Mouse (Mus musculus) C2C12 (cell line): ENCODE measurements at regions not wholly inside any gene's neighbourhood (a gene's known extent, or its start where the extent isn't known, plus 50 kb on each side); places are given as distances from the start of the nearest gene placed in this dataset.

Experiments used
- H3K27me3 ChIP-seq: one replicate; pipeline ENCODE4 v1.6.1; 2011; ENCODE audit not compliant: control insufficient read depth, insufficient read depth, insufficient read length
- H3K36me3 ChIP-seq: one replicate; pipeline ENCODE4 v1.6.1; 2011; ENCODE audit not compliant: control insufficient read depth, insufficient read depth
- H3K4me3 ChIP-seq: one replicate; pipeline ENCODE4 v1.5.1; 2011; ENCODE audit warnings: mild to moderate bottlenecking, control low read depth; ENCODE audit not compliant: poor library complexity, insufficient read depth, severe bottlenecking
- H3K79me2 ChIP-seq: one replicate; pipeline ENCODE4 v1.6.1; 2011; ENCODE audit not compliant: control insufficient read depth, insufficient read depth
- H3K79me3 ChIP-seq: one replicate; pipeline ENCODE4 v1.6.1; 2011; ENCODE audit warnings: low read depth, control low read depth
- H3ac ChIP-seq: one replicate; pipeline ENCODE3; 2011; ENCODE audit warnings: low read depth; ENCODE audit not compliant: control insufficient read depth, insufficient read length
- CEBPB ChIP-seq: IDR thresholded peaks from one replicate; pipeline ENCODE4 v1.6.1; 2011; ENCODE audit warnings: low read depth, mild to moderate bottlenecking, control low read depth, moderate library complexity
- CTCF ChIP-seq: IDR thresholded peaks from one replicate; pipeline ENCODE4 v1.5.1; 2011; ENCODE audit not compliant: control insufficient read depth, insufficient read depth, insufficient read length
- FOSL1 ChIP-seq: IDR thresholded peaks from one replicate; pipeline ENCODE4 v1.8.0; 2011; ENCODE audit warnings: mild to moderate bottlenecking, low read length; ENCODE audit not compliant: poor library complexity, insufficient read depth, severe bottlenecking
- MAX ChIP-seq: IDR thresholded peaks from one replicate; pipeline ENCODE4 v1.6.1; 2011; ENCODE audit warnings: mild to moderate bottlenecking, control low read depth
- MYOD1 ChIP-seq: IDR thresholded peaks from one replicate; pipeline ENCODE4 v1.6.1; 2011; ENCODE audit warnings: low read depth; ENCODE audit not compliant: control insufficient read depth, insufficient read length
- MYOG ChIP-seq: IDR thresholded peaks from one replicate; pipeline ENCODE4 v1.6.1; 2011; ENCODE audit not compliant: control insufficient read depth, insufficient read length; ENCODE audit errors: extremely low read depth
- USF1 ChIP-seq: IDR thresholded peaks from one replicate; pipeline ENCODE4 v1.6.1; 2011; ENCODE audit warnings: low read depth, mild to moderate bottlenecking, control low read depth, moderate library complexity

DNA sequence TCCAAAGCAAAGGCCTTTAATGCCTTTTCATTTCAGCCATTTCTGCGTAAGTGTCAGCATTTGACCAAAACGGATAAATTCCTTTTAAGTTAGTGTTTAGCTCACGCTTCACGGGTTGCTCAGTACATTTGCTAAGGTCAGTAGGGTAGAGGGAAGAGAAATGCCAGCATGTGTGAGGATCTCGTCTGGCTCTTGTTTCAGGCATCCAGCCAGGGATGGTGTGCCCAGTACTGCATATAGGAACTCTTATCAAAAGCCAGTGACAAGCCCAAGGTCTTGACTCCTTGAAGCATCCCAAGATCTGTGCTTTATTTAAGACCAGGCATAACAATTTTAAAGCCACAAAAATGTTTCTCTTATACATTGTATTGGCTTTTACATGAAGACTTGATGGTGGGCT, 524.8 kb downstream of the Meis1 start:
- TF ChIP-seq USF1 (no peak), MAX (no peak), FOSL1 (no peak), MYOD1 (no peak), MYOG (no peak), CTCF (no peak), CEBPB (no peak)
- no peaks in the 10 kb centered on the region for H3K79me2 ChIP-seq
- no peaks in the 10 kb centered on the region for H3K36me3 ChIP-seq
- H3K27me3 ChIP-seq, result no peaks in the 10 kb centered on the region
- no peak overlapping the region for H3ac ChIP-seq
- H3K4me3 ChIP-seq, result no peak overlapping the region
- H3K79me3 ChIP-seq, result no peaks in the 10 kb centered on the region

DNA sequence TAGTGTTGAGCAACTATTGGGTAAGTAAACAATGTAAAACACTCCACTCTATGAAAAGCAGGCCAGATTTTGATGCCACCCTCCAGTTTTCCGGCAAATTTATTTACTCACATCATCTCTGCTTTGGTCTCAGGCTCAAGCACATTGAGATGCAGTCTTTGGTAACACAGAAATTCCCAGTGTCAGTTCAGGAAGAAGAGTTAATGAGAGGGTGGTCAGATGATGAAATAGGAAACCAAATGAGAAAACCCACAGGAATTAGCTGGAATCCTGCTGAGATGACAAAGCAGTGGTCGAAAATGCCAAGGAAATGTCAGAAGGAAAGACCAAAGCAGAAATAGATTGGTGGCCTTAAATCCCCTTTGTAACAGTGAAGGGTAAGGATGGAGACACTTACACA, 525.7 kb downstream of the Meis1 start:
- H3K79me2 ChIP-seq, result no peaks in the 10 kb centered on the region
- TF ChIP-seq USF1 (peak; percentile 50), CEBPB (peak; percentile 47), MAX (no peak), CTCF (no peak)
- no peaks in the 10 kb centered on the region for H3K79me3 ChIP-seq
- no peaks in the 10 kb centered on the region for H3K27me3 ChIP-seq
- H3K36me3 ChIP-seq, result no peaks in the 10 kb centered on the region
- no peak overlapping the region for H3K4me3 ChIP-seq
- no peak overlapping the region for H3ac ChIP-seq

DNA sequence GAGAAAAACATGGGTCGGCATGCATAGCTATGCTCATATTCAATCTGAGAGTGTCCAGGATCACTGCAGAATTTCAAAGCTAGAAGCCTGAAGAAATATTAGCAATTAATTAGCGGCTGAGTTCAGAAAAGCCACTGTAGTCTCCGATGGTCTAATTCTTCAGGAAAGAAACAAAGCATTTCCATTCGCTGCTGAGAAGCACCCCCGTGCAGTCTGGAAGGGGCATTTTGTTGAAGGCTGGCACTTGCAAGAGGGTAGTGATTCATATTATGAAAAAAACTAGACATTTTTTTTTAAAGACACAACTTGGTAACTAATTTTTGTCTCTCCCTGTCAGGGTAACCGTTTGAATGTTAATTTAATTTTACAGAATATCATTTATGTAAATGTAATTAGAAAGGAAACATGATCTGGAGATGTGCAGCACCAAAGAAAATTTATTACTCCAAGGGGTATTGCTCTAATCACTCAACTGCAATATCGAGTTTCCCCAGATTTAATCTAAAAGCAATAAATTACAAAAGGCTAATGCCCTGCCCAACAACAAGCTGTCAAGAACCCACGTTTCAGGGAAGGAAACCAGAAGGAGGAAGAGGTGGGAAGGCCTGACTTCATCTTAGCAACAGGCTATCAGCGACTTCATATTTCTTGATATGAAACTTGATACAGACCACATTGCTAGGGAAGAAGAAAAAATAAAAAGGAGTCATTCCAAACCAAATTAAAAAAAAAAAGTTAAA, 529.1 kb downstream of the Meis1 start:
- Histone ChIP-seq H3ac (no peak overlapping the region), H3K27me3 (no peaks in the 10 kb centered on the region), H3K79me3 (no peaks in the 10 kb centered on the region), H3K4me3 (no peak overlapping the region), H3K36me3 (no peaks in the 10 kb centered on the region), H3K79me2 (no peaks in the 10 kb centered on the region)
- TF ChIP-seq CEBPB (no peak), MAX (no peak), FOSL1 (no peak), MYOD1 (no peak), CTCF (no peak), USF1 (no peak), MYOG (no peak)

DNA sequence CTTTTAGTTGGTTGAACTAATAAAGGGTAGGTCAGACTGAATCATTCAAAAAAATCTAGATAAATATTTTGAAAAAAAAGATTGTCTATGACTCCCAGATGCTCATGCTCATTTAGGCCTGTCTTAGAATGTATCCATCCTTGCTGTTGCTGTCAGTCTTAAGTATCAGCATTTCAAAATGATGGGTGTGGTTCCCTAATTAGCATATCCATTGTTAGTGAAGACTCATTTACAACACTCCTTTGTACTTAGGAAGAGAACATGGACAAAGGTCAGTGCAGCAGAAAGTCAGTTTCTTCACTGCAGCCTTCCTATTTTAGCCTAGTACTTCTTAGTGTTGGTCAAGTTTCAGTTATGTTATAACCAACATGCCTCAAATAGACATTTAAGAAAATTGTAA, 525.2 kb upstream of the Etaa1 start:
- H3K36me3 ChIP-seq, result no peaks in the 10 kb centered on the region
- no peak overlapping the region for H3K4me3 ChIP-seq
- no peaks in the 10 kb centered on the region for H3K27me3 ChIP-seq
- H3K79me2 ChIP-seq, result no peaks in the 10 kb centered on the region
- no peaks in the 10 kb centered on the region for H3K79me3 ChIP-seq
- TF ChIP-seq MYOD1 (no peak), MYOG (no peak), MAX (no peak), USF1 (no peak), FOSL1 (no peak), CEBPB (no peak), CTCF (no peak)
- H3ac ChIP-seq, result no peak overlapping the region

DNA sequence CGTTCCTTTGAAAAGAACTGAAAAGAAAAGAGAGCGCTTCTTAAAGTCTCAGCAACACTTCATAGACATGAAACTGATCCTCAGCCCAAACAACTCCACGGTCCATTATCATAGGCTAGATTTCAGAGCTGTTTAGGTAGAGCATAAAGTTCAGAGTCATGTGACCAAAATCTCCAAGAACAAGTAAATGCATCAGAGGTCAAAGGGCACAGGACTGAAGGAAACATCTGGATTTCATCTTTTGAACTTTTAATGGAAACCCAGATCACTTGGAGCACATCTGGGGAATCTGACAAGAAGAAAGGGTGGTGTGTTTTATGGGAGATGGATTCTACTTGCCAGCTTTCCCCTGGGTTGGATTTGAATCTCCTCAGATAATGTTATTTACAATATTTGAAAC, 497.6 kb upstream of the Etaa1 start:
- Histone ChIP-seq H3ac (no peak overlapping the region), H3K36me3 (no peaks in the 10 kb centered on the region), H3K79me3 (no peaks in the 10 kb centered on the region), H3K4me3 (no peak overlapping the region), H3K27me3 (no peaks in the 10 kb centered on the region), H3K79me2 (no peaks in the 10 kb centered on the region)
- TF ChIP-seq MYOD1, result no peak
- no peak for TF ChIP-seq MAX
- TF ChIP-seq FOSL1, result no peak
- no peak for TF ChIP-seq CTCF
- TF ChIP-seq CEBPB, result no peak
- no peak for TF ChIP-seq MYOG
- TF ChIP-seq USF1, result no peak

DNA sequence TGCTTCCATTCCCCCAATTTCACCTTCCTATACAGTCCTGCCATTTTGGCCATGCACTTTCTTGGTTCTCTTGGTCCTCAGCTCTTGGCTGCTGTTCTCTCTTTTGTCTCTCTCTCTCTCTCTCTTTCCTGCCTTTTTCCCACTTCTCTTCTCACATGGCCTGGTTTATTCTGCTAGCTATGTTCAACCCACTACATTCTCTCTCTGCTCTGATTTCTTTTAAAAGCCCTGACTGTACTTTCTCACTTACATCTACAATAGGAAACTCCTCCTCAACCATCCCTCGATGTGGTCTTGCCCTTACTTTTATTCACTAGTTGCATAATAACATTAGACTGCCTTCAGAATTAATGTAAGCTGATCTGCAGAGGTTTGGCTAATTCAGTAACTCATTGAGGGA, 495.2 kb upstream of the Etaa1 start:
- Histone ChIP-seq H3ac (no peak overlapping the region), H3K79me3 (no peaks in the 10 kb centered on the region), H3K4me3 (no peak overlapping the region), H3K27me3 (no peaks in the 10 kb centered on the region), H3K36me3 (no peaks in the 10 kb centered on the region), H3K79me2 (no peaks in the 10 kb centered on the region)
- TF ChIP-seq CEBPB, result no peak
- no peak for TF ChIP-seq MYOD1
- TF ChIP-seq MAX, result no peak
- no peak for TF ChIP-seq FOSL1
- no peak for TF ChIP-seq USF1
- TF ChIP-seq MYOG, result no peak
- TF ChIP-seq CTCF, result no peak
